Mouse (Mus musculus): Measurements from ENCODE around the gene Eef1a2.

DNA sequence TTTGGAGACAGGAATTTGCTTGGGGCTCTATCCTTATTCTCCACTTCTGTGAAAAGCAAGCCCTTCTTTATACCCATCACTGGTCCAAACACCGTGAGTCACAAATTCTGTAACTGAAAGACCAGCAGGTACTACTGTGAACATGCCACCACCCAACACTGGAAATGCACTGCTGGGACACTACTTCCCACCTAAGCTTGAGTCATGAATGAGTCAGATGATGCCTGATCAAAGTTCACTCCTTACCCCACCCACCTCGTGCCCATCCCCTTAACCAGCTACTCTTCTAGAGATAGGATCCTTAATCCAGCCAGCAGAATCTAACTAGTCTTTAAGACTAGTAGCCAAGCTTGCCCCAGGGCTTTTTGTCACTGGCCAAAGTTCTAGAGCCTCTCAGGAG, 56.7 kb downstream of the Eef1a2 start:
- TF ChIP-seq CTCF (IDR thresholded peaks at IDR 0.05; ENCODE audit: low read depth, low read length) (no peak), POLR2A (IDR thresholded peaks at IDR 0.05; ENCODE audit: extremely low read depth, insufficient read depth, low read length) (no peak)

All from liver, adult 2 months (tissue).